Mouse (Mus musculus) E14TG2a.4 (cell line): ENCODE results near the gene Gm266.
A peak's percentile ranks its signal among the peaks of the same experiment; 100 is the strongest.

Experiments used
- H3K27me3 ChIP-seq: 2 replicates; pipeline ENCODE4 v1.6.1; 2014; ENCODE audit warnings: low read length, control low read depth; ENCODE audit not compliant: insufficient read depth
- H3K36me3 ChIP-seq: 2 replicates; pipeline ENCODE4 v1.6.1; 2014; ENCODE audit warnings: low read length, control low read depth; ENCODE audit not compliant: insufficient read depth
- H3K4me1 ChIP-seq: replicated peaks from 2 replicates; pipeline ENCODE4 v1.6.1; 2014; ENCODE audit warnings: low read depth, low read length, control low read depth
- H3K4me3 ChIP-seq: replicated peaks from 2 replicates; pipeline ENCODE4 v1.5.1; 2014; ENCODE audit warnings: mild to moderate bottlenecking, low read length
- H3K9me3 ChIP-seq: 2 replicates; pipeline ENCODE4 v1.6.1; 2014; ENCODE audit warnings: low read length, control low read depth
- CTCF ChIP-seq: conservative IDR thresholded peaks from 2 replicates; pipeline ENCODE4 v1.5.1; 2014; ENCODE audit warnings: low read length
- NANOG ChIP-seq: IDR thresholded peaks from 2 replicates; pipeline ENCODE4 v1.6.1; 2014; ENCODE audit warnings: borderline replicate concordance, low read length, mixed read lengths
- POU5F1 ChIP-seq: IDR thresholded peaks from 2 replicates; pipeline ENCODE4 v1.6.1; 2014; ENCODE audit warnings: low read length, borderline replicate concordance

Gm266 gene

DNA sequence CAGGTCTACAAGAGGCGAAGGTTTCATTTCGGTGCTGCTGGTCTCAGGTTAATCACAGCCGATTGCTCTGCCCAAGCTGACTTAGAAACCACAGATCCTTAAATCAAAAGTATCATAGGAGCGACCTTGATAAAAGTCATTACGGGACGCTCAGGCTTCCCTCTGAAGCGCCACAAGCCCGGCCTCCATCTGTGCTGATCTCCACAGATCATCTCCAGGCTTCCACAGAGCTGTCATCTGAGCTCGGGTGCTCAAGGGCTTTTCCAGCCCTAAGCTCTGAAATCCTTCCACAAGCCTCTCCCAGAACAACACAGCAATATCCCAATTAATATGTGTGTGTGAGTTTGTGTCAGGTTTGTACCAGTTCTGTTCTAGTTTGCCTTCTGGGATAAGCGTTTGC is 22.3 kb upstream of the Gm266 start:
- Histone ChIP-seq H3K4me1 (peaks cover 46% of the 10 kb centered on the region), H3K9me3 (no peaks in the 10 kb centered on the region), H3K27me3 (peaks cover 16% of the 10 kb centered on the region), H3K4me3 (no peak overlapping the region), H3K36me3 (no peaks in the 10 kb centered on the region)
- no peak for TF ChIP-seq POU5F1
- no peak for TF ChIP-seq CTCF
- TF ChIP-seq NANOG, result no peak

DNA sequence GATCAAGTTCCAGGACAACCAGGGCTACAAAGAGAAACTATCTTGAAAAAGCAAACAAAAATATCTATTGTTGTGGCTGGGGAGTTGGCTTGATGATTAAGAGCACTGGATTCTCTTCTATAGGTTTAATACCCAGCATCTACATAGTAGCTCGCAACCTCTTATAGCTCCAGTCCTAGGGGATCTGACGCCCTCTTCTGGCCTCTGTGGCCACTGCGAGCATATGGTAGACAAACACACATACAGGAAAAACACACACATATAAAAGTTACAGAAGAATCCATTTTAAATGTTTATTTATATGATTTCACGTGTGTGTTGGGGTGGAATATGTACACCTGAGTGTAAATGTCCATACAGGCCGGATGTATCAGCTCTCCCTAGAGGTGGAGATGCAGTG is 21.4 kb upstream of the Gm266 start:
- peaks cover 6% of the 10 kb centered on the region for H3K9me3 ChIP-seq
- peaks cover 21% of the 10 kb centered on the region for H3K27me3 ChIP-seq
- H3K4me3 ChIP-seq, result no peak overlapping the region
- no peaks in the 10 kb centered on the region for H3K36me3 ChIP-seq
- TF ChIP-seq POU5F1, result no peak
- TF ChIP-seq CTCF, result peak; percentile 38
- peaks cover 49% of the 10 kb centered on the region for H3K4me1 ChIP-seq

DNA sequence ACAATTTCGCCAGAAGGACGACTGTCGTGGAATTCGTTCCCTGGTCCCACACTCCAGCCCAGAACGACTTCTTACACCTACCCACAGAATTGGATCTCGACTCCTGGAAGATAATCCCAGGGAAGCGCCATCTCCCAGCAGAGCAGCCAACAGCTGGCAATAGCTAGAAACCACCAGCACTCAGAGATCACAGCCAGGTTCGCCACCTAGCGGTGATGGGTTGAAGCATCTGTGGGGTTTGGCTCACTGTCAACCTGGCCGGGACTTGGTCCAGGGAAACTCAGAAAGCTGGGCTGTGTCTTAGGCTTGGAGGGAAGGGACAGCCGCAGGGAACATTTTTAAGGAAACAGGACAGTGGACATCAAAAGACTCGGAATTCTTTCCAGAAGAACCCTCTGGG is 19.3 kb upstream of the Gm266 start:
- TF ChIP-seq CTCF, result peak; percentile 84
- no peak for TF ChIP-seq NANOG
- TF ChIP-seq POU5F1, result no peak
- H3K36me3 ChIP-seq, result no peaks in the 10 kb centered on the region
- H3K4me1 ChIP-seq, result peaks cover 64% of the 10 kb centered on the region
- H3K27me3 ChIP-seq, result peaks cover 21% of the 10 kb centered on the region
- peaks cover 6% of the 10 kb centered on the region for H3K9me3 ChIP-seq
- peak overlapping the region; percentile 52 for H3K4me3 ChIP-seq

DNA sequence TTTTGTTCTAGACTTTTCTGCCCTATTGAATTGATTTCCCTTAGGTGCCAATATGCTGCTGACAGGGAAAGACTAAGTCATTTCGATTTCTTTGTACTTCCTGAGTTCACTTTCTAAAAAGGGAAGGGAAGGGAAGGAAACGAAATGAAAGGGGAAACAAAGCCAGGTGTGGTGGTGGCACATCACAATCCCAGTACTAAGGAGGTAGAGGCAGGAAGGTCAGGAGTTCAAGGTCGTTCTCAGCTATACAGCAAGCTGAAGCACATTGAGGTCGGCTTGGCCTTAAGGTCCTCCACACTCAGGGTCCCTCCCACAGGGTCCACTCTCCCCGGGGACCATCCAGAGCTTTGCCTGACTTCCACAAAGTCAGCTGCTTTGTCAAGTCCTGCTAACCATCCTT is 17.9 kb upstream of the Gm266 start:
- 0 out of 2 replicates have a peak overlapping the region, but pooled peaks have one; percentile 52 for H3K4me3 ChIP-seq
- H3K9me3 ChIP-seq, result peaks cover 6% of the 10 kb centered on the region
- peaks cover 21% of the 10 kb centered on the region for H3K27me3 ChIP-seq
- H3K36me3 ChIP-seq, result no peaks in the 10 kb centered on the region
- peaks cover 68% of the 10 kb centered on the region for H3K4me1 ChIP-seq
- TF ChIP-seq CTCF (no peak), POU5F1 (no peak), NANOG (no peak)

DNA sequence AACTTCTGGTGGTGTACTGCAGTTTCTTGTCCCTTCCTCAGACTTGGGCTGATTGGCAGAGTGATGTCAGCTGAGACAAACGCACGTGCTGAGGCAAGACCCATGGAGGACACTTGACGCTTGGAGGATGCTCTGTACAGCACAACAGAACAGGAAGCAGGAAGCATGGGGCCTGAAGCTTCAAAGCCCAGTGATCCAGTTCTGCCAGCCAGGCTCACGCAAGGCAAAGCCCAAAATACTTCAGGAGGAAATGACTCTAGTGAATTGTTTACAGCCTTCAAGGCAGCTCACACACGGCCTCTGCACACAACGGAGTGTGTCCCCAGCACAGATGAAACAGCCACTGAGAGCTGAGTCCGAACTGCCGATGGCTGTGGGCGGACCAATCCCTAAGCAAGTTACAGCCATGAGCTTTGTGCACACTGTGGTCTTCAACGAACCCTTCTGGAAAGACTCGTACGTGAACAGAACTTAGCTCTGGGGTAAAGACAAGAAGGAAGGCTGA is 17.5 kb upstream of the Gm266 start:
- Histone ChIP-seq H3K27me3 (peaks cover 21% of the 10 kb centered on the region), H3K36me3 (no peaks in the 10 kb centered on the region), H3K4me1 (peaks cover 64% of the 10 kb centered on the region), H3K4me3 (no peak overlapping the region), H3K9me3 (peaks cover 6% of the 10 kb centered on the region)
- no peak for TF ChIP-seq POU5F1
- no peak for TF ChIP-seq NANOG
- TF ChIP-seq CTCF, result no peak

DNA sequence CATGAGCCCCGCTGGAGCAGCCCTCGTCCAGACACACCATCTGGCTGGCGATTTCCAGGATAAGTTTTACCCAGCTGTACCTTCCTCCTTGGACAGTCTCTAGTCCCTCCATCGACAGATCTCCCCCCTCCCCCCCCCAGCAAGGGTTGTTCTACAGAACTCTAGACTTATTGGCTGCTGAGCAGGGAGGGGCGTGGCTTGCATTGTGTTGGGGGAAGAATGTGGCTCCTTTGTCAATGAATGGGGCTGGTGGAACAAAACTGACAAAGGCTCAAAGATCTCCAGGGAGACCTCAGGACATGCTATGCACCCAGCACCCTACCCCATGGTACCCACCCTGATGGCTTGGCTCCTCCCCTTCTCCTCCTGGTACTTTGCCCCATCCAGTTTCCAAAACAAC is 15.1 kb upstream of the Gm266 start:
- Histone ChIP-seq H3K9me3 (peaks cover 6% of the 10 kb centered on the region), H3K4me1 (peaks cover 59% of the 10 kb centered on the region), H3K36me3 (no peaks in the 10 kb centered on the region), H3K4me3 (peak overlapping the region; percentile 41; the same call in 1 of the 2 replicates), H3K27me3 (peaks cover 19% of the 10 kb centered on the region)
- TF ChIP-seq CTCF (no peak), NANOG (no peak), POU5F1 (no peak)

DNA sequence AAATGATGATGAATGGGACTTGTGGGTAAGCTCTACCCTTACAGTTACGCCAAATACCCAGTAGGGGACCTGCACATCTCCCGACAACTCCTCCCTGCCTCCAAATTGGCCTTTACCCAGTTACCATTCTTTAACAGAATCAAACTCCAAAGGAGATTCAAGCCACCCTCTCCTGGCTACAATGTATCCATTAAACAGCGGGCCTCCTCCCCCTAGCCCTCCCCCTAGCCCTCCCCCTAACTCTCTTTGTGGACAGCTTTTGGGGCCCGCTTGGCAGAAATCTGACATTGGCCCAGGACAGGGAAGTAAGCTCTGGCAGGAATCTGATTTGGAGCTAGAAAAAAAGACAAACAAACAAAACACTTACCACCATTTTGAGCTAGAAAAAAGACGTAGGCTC is 14.0 kb upstream of the Gm266 start:
- no peaks in the 10 kb centered on the region for H3K36me3 ChIP-seq
- peaks cover 20% of the 10 kb centered on the region for H3K27me3 ChIP-seq
- H3K9me3 ChIP-seq, result peaks cover 6% of the 10 kb centered on the region
- H3K4me3 ChIP-seq, result no peak overlapping the region
- TF ChIP-seq NANOG (no peak), CTCF (0 out of 2 replicates have a peak, but pooled peaks have one; percentile 5)
- peaks cover 57% of the 10 kb centered on the region for H3K4me1 ChIP-seq

DNA sequence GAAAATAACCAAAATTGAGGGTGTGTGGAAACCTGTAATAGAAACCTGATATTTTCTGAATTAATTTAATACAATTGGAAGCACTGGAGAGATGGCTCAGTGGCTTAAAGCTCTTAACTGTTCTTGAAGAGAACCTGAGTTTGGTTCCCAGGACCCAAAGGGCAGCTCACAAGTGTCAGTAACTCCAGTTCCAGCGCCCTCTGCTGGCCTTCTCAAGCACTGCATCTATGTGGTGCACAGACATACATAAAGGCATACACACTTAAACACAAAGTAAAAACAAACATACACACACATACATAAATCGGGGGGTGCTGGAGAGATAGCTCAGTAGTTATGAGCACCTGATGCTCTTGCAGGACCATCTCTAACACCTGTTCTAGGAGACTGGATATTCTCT is 11.5 kb upstream of the Gm266 start:
- Histone ChIP-seq H3K4me3 (no peak overlapping the region), H3K4me1 (peaks cover 31% of the 10 kb centered on the region), H3K9me3 (0 out of 2 replicates have a peak, but pooled peaks cover under 1% of the 10 kb centered on the region), H3K27me3 (peaks cover 7% of the 10 kb centered on the region), H3K36me3 (no peaks in the 10 kb centered on the region)
- peak; percentile 90 for TF ChIP-seq CTCF
- TF ChIP-seq POU5F1, result no peak

DNA sequence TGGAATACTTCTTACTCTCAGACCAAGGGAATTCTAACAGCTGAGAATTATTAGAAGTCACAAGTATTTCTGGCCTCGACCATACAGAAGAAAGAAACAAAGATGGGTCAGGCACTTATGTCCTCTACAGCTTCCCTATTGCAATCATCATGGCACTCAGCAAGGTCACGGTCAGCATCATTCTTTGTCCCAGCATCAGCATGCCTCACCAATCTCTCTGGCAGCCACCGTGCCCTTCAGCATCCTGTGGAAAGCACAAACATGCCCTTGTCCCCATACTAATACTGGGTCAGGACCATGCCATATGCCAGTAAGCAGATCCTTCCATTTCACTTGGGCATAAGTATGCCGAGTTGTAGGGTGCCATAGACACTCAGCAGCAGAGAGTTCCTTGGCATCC is 9.3 kb upstream of the Gm266 start:
- no peak overlapping the region for H3K4me3 ChIP-seq
- H3K9me3 ChIP-seq, result no peaks in the 10 kb centered on the region
- peaks cover 11% of the 10 kb centered on the region for H3K4me1 ChIP-seq
- no peaks in the 10 kb centered on the region for H3K36me3 ChIP-seq
- peaks cover 21% of the 10 kb centered on the region for H3K27me3 ChIP-seq
- TF ChIP-seq CTCF, result no peak
- no peak for TF ChIP-seq NANOG
- no peak for TF ChIP-seq POU5F1
